Mouse (Mus musculus): Measurements from ENCODE around the gene Aspm.

DNA sequence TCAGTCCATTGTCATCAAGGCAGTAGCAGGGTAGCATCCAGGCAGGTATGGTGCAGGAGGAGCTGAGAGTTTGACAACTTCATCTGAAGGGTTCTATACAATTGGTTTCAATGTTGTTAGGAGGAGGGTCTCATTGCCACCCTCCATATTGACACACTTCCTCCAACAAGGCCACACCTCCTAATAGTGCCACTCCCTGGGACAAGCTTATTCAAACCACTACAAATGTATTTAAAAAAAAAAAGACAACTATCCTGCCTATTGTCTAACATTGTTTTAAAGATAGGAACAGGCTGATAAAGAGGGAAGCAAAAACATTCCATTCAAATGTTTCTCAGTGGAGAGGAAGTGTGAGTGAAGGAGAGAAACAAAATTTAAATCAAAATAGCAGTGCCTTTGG lies 45.2 kb downstream of the Aspm start:
- TF ChIP-seq CTCF (IDR thresholded peaks at IDR 0.05; ENCODE audit: low read depth, low read length) (no peak), POLR2A (IDR thresholded peaks at IDR 0.05; ENCODE audit: extremely low read depth, insufficient read depth, low read length) (no peak)
